ENCODE assay signal across 9 mouse cellular contexts in genomic region chr10:29206730-29207129, GRCm38 (mm10). TPM values are rescaled to one million over a fixed set of nuclear protein-coding genes. Genes with fewer than 3 reads are reported as not detected.
DNase-seq lines count a peak whose midpoint lies in the region; ATAC-seq lines count a peak whose summit lies in the region.
"Had no signal": no experiment of that assay in that cellular context is flagged by ENCODE, and none has a peak within 500 bp of the region (broad histone marks: within the 10 kb centered on the region; RNA-seq: fewer than 3 reads in every experiment).

No protein-coding gene starts in this region.

- H3K27ac ChIP-seq in liver, embryonic 11.5 days (ENCODE audit: low read depth, low read length): no peak overlapping the region
- H3K27ac ChIP-seq in liver, embryonic 12.5 days: no peak overlapping the region
- H3K27ac ChIP-seq: heart, embryonic 13.5 days had no signal

- no peak overlapping the region for H3K4me2 ChIP-seq in liver, embryonic 11.5 days
- no peak overlapping the region for H3K4me2 ChIP-seq in liver, embryonic 12.5 days
- H3K4me2 ChIP-seq: heart, embryonic 13.5 days had no signal

- no peak overlapping the region for H3K9ac ChIP-seq in liver, embryonic 11.5 days (ENCODE audit: low read depth, low read length)
- H3K9ac ChIP-seq in liver, embryonic 12.5 days: no peak overlapping the region
- H3K9ac ChIP-seq: heart, embryonic 13.5 days had no signal

- no peaks in the 10 kb centered on the region for H3K9me3 ChIP-seq in liver, embryonic 11.5 days (ENCODE audit: control insufficient read depth, low read length)
- no peaks in the 10 kb centered on the region for H3K9me3 ChIP-seq in liver, embryonic 12.5 days (replicated peaks)
- H3K9me3 ChIP-seq: heart, embryonic 13.5 days had no signal

- H3K4me3 ChIP-seq in liver, embryonic 11.5 days (ENCODE audit: low read depth, low read length): no peak overlapping the region
- H3K4me3 ChIP-seq in liver, embryonic 12.5 days: no peak overlapping the region
- H3K4me3 ChIP-seq: heart, embryonic 13.5 days had no signal

- peak; percentile 88 for ATAC-seq in cerebellum, adult (ENCODE audit: insufficient number of reproducible peaks, low FRiP score, low TSS enrichment)
- ATAC-seq in liver, embryonic 11.5 days (replicated peaks; ENCODE audit: low FRiP score): peak; percentile 43; the same call in 1 of the 2 replicates
- ATAC-seq in liver, embryonic 12.5 days: no peak

- no peak for DNase-seq in cerebellum, postnatal 4 days (ENCODE audit: low spot score in 2 of 2)
- DNase-seq in liver, embryonic 11.5 days (ENCODE audit: low spot score): no peak
- peak; percentile 43 for DNase-seq in embryo, embryonic 9.5 days (ENCODE audit: extremely low spot score)
- peak; percentile 24 for DNase-seq in large intestine, adult 2 months (ENCODE audit: low read depth, low spot score)
- DNase-seq in retina, embryonic 14.5 days (ENCODE audit: low spot score): peak; percentile 82
- no peak for DNase-seq in spleen, postnatal 10 days (ENCODE audit: low spot score in 2 of 2)

- H3K27me3 ChIP-seq in liver, embryonic 11.5 days (replicated peaks; ENCODE audit: control insufficient read depth, insufficient read depth, low read length): no peaks in the 10 kb centered on the region
- no peaks in the 10 kb centered on the region for H3K27me3 ChIP-seq in liver, embryonic 12.5 days (replicated peaks)
- H3K27me3 ChIP-seq: heart, embryonic 13.5 days had no signal

- no peaks in the 10 kb centered on the region for H3K4me1 ChIP-seq in liver, embryonic 11.5 days (replicated peaks; ENCODE audit: control insufficient read depth, insufficient read depth, low read length)
- H3K4me1 ChIP-seq in liver, embryonic 12.5 days: no peaks in the 10 kb centered on the region
- H3K4me1 ChIP-seq: heart, embryonic 13.5 days had no signal

- no peaks in the 10 kb centered on the region for H3K36me3 ChIP-seq in liver, embryonic 11.5 days (ENCODE audit: control insufficient read depth, insufficient read depth, low read length)
- H3K36me3 ChIP-seq in liver, embryonic 12.5 days: no peaks in the 10 kb centered on the region
- H3K36me3 ChIP-seq: heart, embryonic 13.5 days had no signal

RNA-seq across cellular contexts. Expression of gene 9330159F19Rik, which starts 4.7 kb away (rescaled TPM):
- polyA plus RNA-seq in liver, embryonic 11.5 days (2014; fragmentation: Nextera tagmentation; extraction: Ambion mirVana): 0.06 and 0.07 TPM in 2 replicates
- 0.04 and 0.06 TPM in 2 replicates for polyA plus RNA-seq in liver, embryonic 12.5 days (2016; fragmentation: Nextera tagmentation; extraction: Ambion mirVana)
- 0.15 and 0.16 TPM in 2 replicates for polyA plus RNA-seq in large intestine, adult 2 months (2012; rRNA removed)

RNA-seq across cellular contexts. Expression of gene Gm49353, which starts 8.0 kb away (rescaled TPM):
- not detected in 2 replicates for polyA plus RNA-seq in liver, embryonic 11.5 days (2014; fragmentation: Nextera tagmentation; extraction: Ambion mirVana)
- not detected in 2 replicates for polyA plus RNA-seq in liver, embryonic 12.5 days (2016; fragmentation: Nextera tagmentation; extraction: Ambion mirVana)
- 0.18 TPM in 1 of 2 replicates, not detected in the other for polyA plus RNA-seq in large intestine, adult 2 months (2012; rRNA removed)
- polyA plus RNA-seq: heart, embryonic 13.5 days had no signal

Comparison
In these comparisons a context has a peak if more than half of its experiments do, and no peak if none do; other contexts are left out.
1. DNase-seq: peak in embryo, embryonic 9.5 days (single experiment), large intestine, adult 2 months (single experiment) and retina, embryonic 14.5 days (single experiment); none in cerebellum, postnatal 4 days (0 of 2), liver, embryonic 11.5 days (single experiment) and spleen, postnatal 10 days (0 of 2).